Mouse (Mus musculus): ENCODE results near the gene Olfr295. TPM values are rescaled to one million over a fixed set of nuclear protein-coding genes. Genes with fewer than 3 reads are reported as not detected.

The Olfr295 gene
- polyA plus RNA-seq (2014; fragmentation: Nextera tagmentation; extraction: Ambion mirVana), result not detected in 2 replicates

- DNase-seq (no peak), ATAC-seq (ENCODE audit: low FRiP score, low TSS enrichment) (no peak)
- H3K9me3 ChIP-seq (ENCODE audit: control insufficient read depth, low read length), result no peaks in the 10 kb centered on the region
- no peak within 1 kb of the TSS for H3K9ac ChIP-seq (replicated peaks; ENCODE audit: low read length)
- no peaks in the 10 kb centered on the region for H3K4me1 ChIP-seq (ENCODE audit: control insufficient read depth, insufficient read depth, low read length)
- H3K36me3 ChIP-seq (ENCODE audit: control insufficient read depth, insufficient read depth, low read length), result no peaks in the 10 kb centered on the region
- H3K4me2 ChIP-seq (ENCODE audit: low read length), result no peak within 1 kb of the TSS
- no peaks in the 10 kb centered on the region for H3K27me3 ChIP-seq (ENCODE audit: control insufficient read depth, insufficient read depth, low read length)
- no peak within 1 kb of the TSS for H3K4me3 ChIP-seq (replicated peaks; ENCODE audit: low read depth, low read length)
- H3K27ac ChIP-seq (replicated peaks; ENCODE audit: low read depth, low read length), result no peak within 1 kb of the TSS
- 82% methylated on average over 2 of the region's 2 CpGs for WGBS
Observed at GRCm38 (mm10) chr7:86583562-86583961, at the start of gene Olfr295. Gene Olfr295 (plus strand): TSS chr7:86583862.

- H3K9ac ChIP-seq (replicated peaks; ENCODE audit: low read length), result no peak within 1 kb of the TSS
- no peaks in the 10 kb centered on the region for H3K27me3 ChIP-seq (ENCODE audit: control insufficient read depth, insufficient read depth, low read length)
- no peak within 1 kb of the TSS for H3K4me3 ChIP-seq (replicated peaks; ENCODE audit: low read depth, low read length)
- H3K4me1 ChIP-seq (ENCODE audit: control insufficient read depth, insufficient read depth, low read length), result no peaks in the 10 kb centered on the region
- 63% methylated on average over 2 of the region's 2 CpGs for WGBS
- no peak for ATAC-seq (ENCODE audit: low FRiP score, low TSS enrichment)
- no peaks in the 10 kb centered on the region for H3K36me3 ChIP-seq (ENCODE audit: control insufficient read depth, insufficient read depth, low read length)
- no peak within 1 kb of the TSS for H3K27ac ChIP-seq (replicated peaks; ENCODE audit: low read depth, low read length)
- no peak within 1 kb of the TSS for H3K4me2 ChIP-seq (ENCODE audit: low read length)
- H3K9me3 ChIP-seq (ENCODE audit: control insufficient read depth, low read length), result no peaks in the 10 kb centered on the region
- no peak for DNase-seq
Observed at GRCm38 (mm10) chr7:86616543-86616942, 32.9 kb downstream of the Olfr295 start, which contains the start of gene Olfr294. Gene Olfr294 (minus strand): TSS chr7:86616643.

Other genes with a start within 250 kb of the Olfr295 start
- not detected in 2 replicates for gene Olfr307, start 246.3 kb upstream of the Olfr295 start, polyA plus RNA-seq (2014; fragmentation: Nextera tagmentation; extraction: Ambion mirVana)
- gene Olfr305, start 216.9 kb upstream of the Olfr295 start, polyA plus RNA-seq (2014; fragmentation: Nextera tagmentation; extraction: Ambion mirVana), result not detected in 2 replicates
- gene Olfr304, start 197.2 kb upstream of the Olfr295 start, polyA plus RNA-seq (2014; fragmentation: Nextera tagmentation; extraction: Ambion mirVana), result not detected in 2 replicates
- not detected in 2 replicates for gene Olfr303, start 186.1 kb upstream of the Olfr295 start, polyA plus RNA-seq (2014; fragmentation: Nextera tagmentation; extraction: Ambion mirVana)
- not detected in 2 replicates for gene Olfr301, start 180.0 kb upstream of the Olfr295 start, polyA plus RNA-seq (2014; fragmentation: Nextera tagmentation; extraction: Ambion mirVana)
- not detected in 2 replicates for gene Olfr299, start 123.9 kb upstream of the Olfr295 start, polyA plus RNA-seq (2014; fragmentation: Nextera tagmentation; extraction: Ambion mirVana)
- not detected in 2 replicates for gene Olfr298, start 91.4 kb upstream of the Olfr295 start, polyA plus RNA-seq (2014; fragmentation: Nextera tagmentation; extraction: Ambion mirVana)
- gene Olfr297, start 63.9 kb upstream of the Olfr295 start, polyA plus RNA-seq (2014; fragmentation: Nextera tagmentation; extraction: Ambion mirVana), result not detected in 2 replicates
- not detected in 2 replicates for gene Olfr294, start 32.8 kb downstream of the Olfr295 start, polyA plus RNA-seq (2014; fragmentation: Nextera tagmentation; extraction: Ambion mirVana)
- gene Olfr293, start 65.2 kb downstream of the Olfr295 start, polyA plus RNA-seq (2014; fragmentation: Nextera tagmentation; extraction: Ambion mirVana), result not detected in 2 replicates
- not detected in 2 replicates for gene Olfr292, start 104.5 kb downstream of the Olfr295 start, polyA plus RNA-seq (2014; fragmentation: Nextera tagmentation; extraction: Ambion mirVana)
- gene Folh1, start 192.1 kb downstream of the Olfr295 start, polyA plus RNA-seq (2014; fragmentation: Nextera tagmentation; extraction: Ambion mirVana), result 0.17 and 0.73 TPM in 2 replicates
- gene Vmn2r77, start 211.2 kb downstream of the Olfr295 start, polyA plus RNA-seq (2014; fragmentation: Nextera tagmentation; extraction: Ambion mirVana), result not detected in 2 replicates

Data from midbrain, embryonic 14.5 days (tissue).